Mouse (Mus musculus): Measurements from ENCODE around the gene Exph5. TPM values are rescaled to one million over a fixed set of nuclear protein-coding genes. Genes with fewer than 3 reads are reported as not detected.
A peak's percentile ranks its signal among the peaks of the same experiment; 100 is the strongest.

Gene Exph5
- 0.23 and 0.31 TPM in 2 replicates for polyA plus RNA-seq (2016; fragmentation: Nextera tagmentation; extraction: Ambion mirVana)

GRCm38 (mm10) chr9:53301269-53301720 lies at the start of gene Exph5:
Exph5 (plus strand) TSS chr9:53301670.
- no peaks in the 10 kb centered on the region for H3K36me3 ChIP-seq
- H3K27ac ChIP-seq (ENCODE audit: poor library complexity, severe bottlenecking) = no peak within 1 kb of the TSS
- H3K4me1 ChIP-seq (replicated peaks) = peaks cover 6% of the 10 kb centered on the region; the same call in 1 of the 2 replicates
- no peak for ATAC-seq (ENCODE audit: insufficient number of reproducible peaks, low FRiP score)
- WGBS = under 1% methylated on average over 11 of the region's 11 CpGs
- H3K4me3 ChIP-seq = peak within 1 kb of the TSS; percentile 44
- H3K9ac ChIP-seq = peak within 1 kb of the TSS; percentile 41
- no peaks in the 10 kb centered on the region for H3K9me3 ChIP-seq (replicated peaks)
- H3K27me3 ChIP-seq (replicated peaks) = peaks cover 18% of the 10 kb centered on the region
- H3K4me2 ChIP-seq = peak within 1 kb of the TSS; percentile 78

DNA sequence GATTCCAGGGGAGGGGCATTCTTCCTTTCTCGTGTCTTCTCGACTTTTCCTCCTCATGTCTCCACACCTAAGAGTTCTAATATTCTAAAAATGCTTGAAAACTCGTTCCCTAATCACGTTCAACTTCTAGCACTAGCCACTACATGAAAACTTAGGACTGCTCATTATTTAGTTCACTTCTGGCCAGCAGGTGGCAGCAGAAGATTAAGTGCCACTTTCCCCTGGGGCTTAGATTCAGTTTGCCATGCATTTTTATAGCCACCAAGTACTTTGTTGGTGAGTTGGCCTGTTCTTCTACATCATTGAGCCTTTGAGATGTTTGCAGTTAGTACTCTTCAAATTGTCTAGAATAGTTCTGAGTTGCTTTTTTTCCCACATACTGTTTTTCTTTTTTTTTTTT lies 47.1 kb upstream of the Exph5 start:
- 0 out of 2 replicates have a peak, but pooled peaks have one; percentile 36 for ATAC-seq (ENCODE audit: insufficient number of reproducible peaks, low FRiP score)
- Histone ChIP-seq H3K36me3 (no peaks in the 10 kb centered on the region), H3K4me2 (no peak overlapping the region), H3K4me1 (replicated peaks) (peaks cover 10% of the 10 kb centered on the region), H3K27me3 (replicated peaks) (no peaks in the 10 kb centered on the region), H3K9me3 (replicated peaks) (no peaks in the 10 kb centered on the region), H3K27ac (ENCODE audit: poor library complexity, severe bottlenecking) (no peak overlapping the region), H3K4me3 (no peak overlapping the region), H3K9ac (no peak overlapping the region)
- WGBS = 6% methylated on average over 4 of the region's 4 CpGs

- ATAC-seq (ENCODE audit: insufficient number of reproducible peaks, low FRiP score) = no peak
- Histone ChIP-seq H3K4me1 (replicated peaks) (peaks cover 10% of the 10 kb centered on the region), H3K9me3 (replicated peaks) (no peaks in the 10 kb centered on the region), H3K9ac (no peak overlapping the region), H3K4me2 (no peak overlapping the region), H3K36me3 (no peaks in the 10 kb centered on the region), H3K27me3 (replicated peaks) (no peaks in the 10 kb centered on the region), H3K4me3 (no peak overlapping the region), H3K27ac (ENCODE audit: poor library complexity, severe bottlenecking) (no peak overlapping the region)
- WGBS = 80% methylated on average over 4 of the region's 4 CpGs
Measured at GRCm38 (mm10) chr9:53256690-53257305, 44.7 kb upstream of the Exph5 start.

- H3K27me3 ChIP-seq (replicated peaks) = no peaks in the 10 kb centered on the region
- H3K4me1 ChIP-seq (replicated peaks) = peaks cover 10% of the 10 kb centered on the region
- ATAC-seq (ENCODE audit: insufficient number of reproducible peaks, low FRiP score) = no peak
- no peaks in the 10 kb centered on the region for H3K36me3 ChIP-seq
- no peak overlapping the region for H3K27ac ChIP-seq (ENCODE audit: poor library complexity, severe bottlenecking)
- WGBS = 0% methylated on average over 3 of the region's 3 CpGs
- no peaks in the 10 kb centered on the region for H3K9me3 ChIP-seq (replicated peaks)
- no peak overlapping the region for H3K9ac ChIP-seq
- H3K4me2 ChIP-seq = no peak overlapping the region
- no peak overlapping the region for H3K4me3 ChIP-seq
Measured at GRCm38 (mm10) chr9:53257772-53258171, 43.7 kb upstream of the Exph5 start.

GRCm38 (mm10) chr9:53258199-53258598 lies 43.3 kb upstream of the Exph5 start:
- 44% methylated on average over 6 of the region's 6 CpGs for WGBS
- Histone ChIP-seq H3K4me1 (replicated peaks) (peaks cover 10% of the 10 kb centered on the region), H3K27me3 (replicated peaks) (no peaks in the 10 kb centered on the region), H3K4me3 (no peak overlapping the region), H3K9me3 (replicated peaks) (no peaks in the 10 kb centered on the region), H3K9ac (no peak overlapping the region), H3K4me2 (no peak overlapping the region), H3K36me3 (no peaks in the 10 kb centered on the region), H3K27ac (ENCODE audit: poor library complexity, severe bottlenecking) (no peak overlapping the region)
- no peak for ATAC-seq (ENCODE audit: insufficient number of reproducible peaks, low FRiP score)

DNA sequence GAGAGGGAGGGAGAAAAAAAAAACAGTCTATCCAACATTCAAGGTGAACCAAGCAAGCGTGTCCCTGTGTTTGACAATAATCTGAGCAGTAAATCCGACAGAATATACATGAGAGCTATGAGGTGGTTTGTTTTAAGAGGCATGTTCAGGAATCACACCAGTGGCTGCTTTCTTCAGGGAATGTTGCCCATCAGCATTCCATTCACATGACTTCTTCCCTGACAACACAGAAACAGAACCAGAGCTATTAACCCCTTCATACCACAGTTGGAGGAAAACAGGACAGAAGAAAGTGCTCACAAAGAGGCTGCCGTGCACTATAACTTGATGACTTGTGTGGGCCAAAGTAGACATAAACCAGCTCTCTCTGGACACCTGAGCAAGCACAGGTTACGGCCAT lies 37.1 kb upstream of the Exph5 start:
- 45% methylated on average over 4 of the region's 4 CpGs for WGBS
- Histone ChIP-seq H3K36me3 (no peaks in the 10 kb centered on the region), H3K27ac (ENCODE audit: poor library complexity, severe bottlenecking) (no peak overlapping the region), H3K4me3 (no peak overlapping the region), H3K9ac (no peak overlapping the region), H3K9me3 (replicated peaks) (no peaks in the 10 kb centered on the region), H3K4me2 (peak overlapping the region; percentile 8; the same call in 1 of the 2 replicates), H3K27me3 (replicated peaks) (no peaks in the 10 kb centered on the region), H3K4me1 (replicated peaks) (peaks cover 13% of the 10 kb centered on the region)
- no peak for ATAC-seq (ENCODE audit: insufficient number of reproducible peaks, low FRiP score)

GRCm38 (mm10) chr9:53265589-53265988 lies 35.9 kb upstream of the Exph5 start:
- Histone ChIP-seq H3K9me3 (replicated peaks) (no peaks in the 10 kb centered on the region), H3K9ac (no peak overlapping the region)
- no peak for ATAC-seq (ENCODE audit: insufficient number of reproducible peaks, low FRiP score)

DNA sequence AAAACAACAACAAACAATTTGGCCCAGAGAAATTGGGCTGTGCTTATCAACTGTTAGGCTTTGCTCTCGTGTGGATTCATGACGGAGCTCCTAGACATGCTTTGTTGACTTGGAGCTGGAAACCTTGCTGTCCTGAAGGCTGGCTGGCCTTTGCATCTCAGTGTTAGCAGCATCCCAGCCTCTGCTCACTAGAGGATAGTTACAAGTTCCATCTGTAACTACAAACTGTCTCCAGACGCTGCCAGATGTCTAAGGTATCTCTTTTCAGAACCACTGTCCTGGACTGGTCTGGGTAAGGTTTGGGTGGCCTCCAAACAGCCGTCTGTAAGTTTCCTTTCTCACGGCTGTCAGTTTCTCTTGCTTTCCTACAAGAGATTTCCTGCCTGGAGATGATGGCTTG lies 33.4 kb upstream of the Exph5 start:
- 50% methylated on average over 5 of the region's 5 CpGs for WGBS
- no peak overlapping the region for H3K4me3 ChIP-seq
- ATAC-seq (ENCODE audit: insufficient number of reproducible peaks, low FRiP score) = no peak
- H3K9me3 ChIP-seq (replicated peaks) = no peaks in the 10 kb centered on the region
- peaks cover 13% of the 10 kb centered on the region for H3K4me1 ChIP-seq (replicated peaks)
- H3K36me3 ChIP-seq = no peaks in the 10 kb centered on the region
- no peaks in the 10 kb centered on the region for H3K27me3 ChIP-seq (replicated peaks)
- H3K9ac ChIP-seq = no peak overlapping the region
- no peak overlapping the region for H3K4me2 ChIP-seq
- H3K27ac ChIP-seq (ENCODE audit: poor library complexity, severe bottlenecking) = no peak overlapping the region

More at GRCm38 (mm10) chr9:53265589-53265988, 35.9 kb upstream of the Exph5 start:
- Histone ChIP-seq H3K27ac (ENCODE audit: poor library complexity, severe bottlenecking) (no peak overlapping the region), H3K4me1 (replicated peaks) (peaks cover 13% of the 10 kb centered on the region), H3K4me3 (no peak overlapping the region), H3K36me3 (no peaks in the 10 kb centered on the region), H3K27me3 (replicated peaks) (no peaks in the 10 kb centered on the region), H3K4me2 (no peak overlapping the region)
- WGBS = 84% methylated on average over 2 of the region's 2 CpGs

DNA sequence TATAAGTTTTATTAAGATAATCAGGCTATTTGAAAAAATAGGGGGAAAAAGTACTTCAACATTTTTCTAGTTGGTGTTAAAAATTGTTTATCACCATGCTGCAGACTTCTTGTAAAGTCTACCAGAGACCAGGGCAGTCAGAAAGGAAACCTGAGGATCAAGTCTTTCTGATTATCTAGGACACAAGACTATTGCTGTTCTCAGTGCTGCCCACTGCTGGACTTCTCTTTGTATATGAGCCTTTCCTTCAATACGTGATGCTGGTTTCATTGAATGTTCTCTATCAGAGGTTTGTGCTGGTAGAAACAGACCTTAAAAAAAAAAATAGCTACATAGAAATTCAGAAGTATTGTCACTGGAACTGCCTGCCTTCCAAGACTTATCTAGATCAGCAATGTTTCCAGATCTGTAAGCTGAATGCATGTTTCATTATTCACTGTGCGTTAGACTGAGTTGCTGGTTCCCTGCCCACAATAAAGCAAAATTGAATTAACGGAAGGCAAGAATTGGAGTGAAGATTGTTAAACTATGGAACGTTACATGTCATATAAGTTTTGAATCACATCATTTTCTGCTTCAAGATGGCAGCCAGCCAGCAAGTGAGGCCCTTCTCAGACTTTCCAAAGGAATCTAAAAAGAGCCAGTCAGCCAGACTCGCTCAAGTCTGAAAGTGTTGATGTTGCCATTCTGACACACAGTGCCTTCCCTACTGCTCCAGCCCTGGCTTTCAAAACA lies 32.6 kb upstream of the Exph5 start:
- H3K4me2 ChIP-seq = no peak overlapping the region
- no peaks in the 10 kb centered on the region for H3K27me3 ChIP-seq (replicated peaks)
- peaks cover 13% of the 10 kb centered on the region for H3K4me1 ChIP-seq (replicated peaks)
- H3K4me3 ChIP-seq = no peak overlapping the region
- H3K36me3 ChIP-seq = no peaks in the 10 kb centered on the region
- no peak overlapping the region for H3K9ac ChIP-seq
- WGBS = 68% methylated on average over 5 of the region's 5 CpGs
- H3K9me3 ChIP-seq (replicated peaks) = no peaks in the 10 kb centered on the region
- no peak for ATAC-seq (ENCODE audit: insufficient number of reproducible peaks, low FRiP score)
- no peak overlapping the region for H3K27ac ChIP-seq (ENCODE audit: poor library complexity, severe bottlenecking)

DNA sequence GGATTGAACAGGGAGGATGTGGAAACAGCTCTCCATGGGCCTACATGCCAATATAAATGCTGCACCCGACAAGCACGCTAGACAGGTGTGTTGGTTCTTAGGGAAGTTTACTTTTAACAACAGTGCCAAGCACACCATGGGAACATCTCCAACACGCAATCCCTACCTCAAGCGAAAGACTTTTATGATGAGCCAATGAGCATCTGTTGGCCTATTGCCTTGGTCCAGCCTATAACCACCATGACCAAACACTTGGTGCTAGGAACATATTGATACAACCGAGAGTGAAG lies 32.1 kb upstream of the Exph5 start:
- 85% methylated on average over 5 of the region's 5 CpGs for WGBS
- Histone ChIP-seq H3K4me2 (no peak overlapping the region), H3K9ac (no peak overlapping the region), H3K27me3 (replicated peaks) (no peaks in the 10 kb centered on the region), H3K27ac (ENCODE audit: poor library complexity, severe bottlenecking) (no peak overlapping the region), H3K4me1 (replicated peaks) (peaks cover 9% of the 10 kb centered on the region), H3K4me3 (no peak overlapping the region), H3K9me3 (replicated peaks) (no peaks in the 10 kb centered on the region), H3K36me3 (no peaks in the 10 kb centered on the region)
- ATAC-seq (ENCODE audit: insufficient number of reproducible peaks, low FRiP score) = no peak

- Histone ChIP-seq H3K4me2 (no peak overlapping the region), H3K27me3 (replicated peaks) (no peaks in the 10 kb centered on the region), H3K9ac (no peak overlapping the region), H3K27ac (ENCODE audit: poor library complexity, severe bottlenecking) (no peak overlapping the region), H3K9me3 (replicated peaks) (no peaks in the 10 kb centered on the region), H3K36me3 (no peaks in the 10 kb centered on the region), H3K4me3 (no peak overlapping the region), H3K4me1 (replicated peaks) (peaks cover 6% of the 10 kb centered on the region; the same call in 1 of the 2 replicates)
- ATAC-seq (ENCODE audit: insufficient number of reproducible peaks, low FRiP score) = no peak
- 62% methylated on average over 5 of the region's 5 CpGs for WGBS
Measured at GRCm38 (mm10) chr9:53271281-53272022, 30.0 kb upstream of the Exph5 start.

All from heart, embryonic 12.5 days (tissue).